24 mouse cellular contexts compared by ENCODE assay signal in genomic region chr2:105802902-105803301, GRCm38 (mm10).
"Had no signal": no experiment of that assay in that cellular context is flagged by ENCODE, and none has a peak within 500 bp of the region (broad histone marks: within the 10 kb centered on the region; RNA-seq: fewer than 3 reads in every experiment).

No protein-coding gene starts in this region.

- H3K4me2 ChIP-seq: embryonic facial prominence, embryonic 12.5 days; embryonic facial prominence, embryonic 13.5 days; embryonic facial prominence, embryonic 15.5 days; forebrain, embryonic 12.5 days; forebrain, embryonic 13.5 days; forebrain, embryonic 15.5 days had no signal

- H3K9ac ChIP-seq: embryonic facial prominence, embryonic 12.5 days; embryonic facial prominence, embryonic 13.5 days; embryonic facial prominence, embryonic 15.5 days; forebrain, embryonic 12.5 days; forebrain, embryonic 13.5 days; forebrain, embryonic 15.5 days; forebrain, postnatal 0 days had no signal

- ATAC-seq: forebrain, embryonic 13.5 days; forebrain, embryonic 14.5 days; forebrain, embryonic 15.5 days; forebrain, embryonic 16.5 days; forebrain, postnatal 0 days had no signal

- H3K27ac ChIP-seq: embryonic facial prominence, embryonic 10.5 days; embryonic facial prominence, embryonic 12.5 days; embryonic facial prominence, embryonic 13.5 days; embryonic facial prominence, embryonic 15.5 days; forebrain, embryonic 10.5 days; forebrain, embryonic 12.5 days; forebrain, embryonic 13.5 days; forebrain, embryonic 15.5 days; gastrocnemius, adult 2 months; heart, adult 2 months; heart, embryonic 10.5 days had no signal

- H3K9me3 ChIP-seq: embryonic facial prominence, embryonic 10.5 days; embryonic facial prominence, embryonic 12.5 days; embryonic facial prominence, embryonic 13.5 days; embryonic facial prominence, embryonic 15.5 days; forebrain, embryonic 10.5 days; forebrain, embryonic 12.5 days; forebrain, embryonic 13.5 days; forebrain, embryonic 15.5 days; heart, embryonic 10.5 days had no signal

- H3K4me1 ChIP-seq: embryonic facial prominence, embryonic 10.5 days; embryonic facial prominence, embryonic 12.5 days; embryonic facial prominence, embryonic 13.5 days; embryonic facial prominence, embryonic 15.5 days; heart, embryonic 10.5 days had no signal

- DNase-seq: cerebellum, adult 8-10 months; cerebellum, postnatal 36 days; embryo, embryonic 11 days; forebrain, postnatal 0 days; gastrocnemius, adult 2 months; gastrocnemius, postnatal 10 days; gastrocnemius, postnatal 14 days; gastrocnemius, postnatal 25 days; gastrocnemius, postnatal 36 days; heart, adult 11 months; heart, adult 18-20 months; heart, adult 2 months had no signal

- H3K4me3 ChIP-seq: embryonic facial prominence, embryonic 10.5 days; embryonic facial prominence, embryonic 12.5 days; embryonic facial prominence, embryonic 13.5 days; embryonic facial prominence, embryonic 15.5 days; erythroblast, embryonic 14.5 days; forebrain, embryonic 10.5 days; forebrain, embryonic 12.5 days; forebrain, embryonic 13.5 days; forebrain, embryonic 15.5 days; gastrocnemius, adult 2 months; heart, adult 2 months; heart, embryonic 10.5 days had no signal

- H3K36me3 ChIP-seq: embryonic facial prominence, embryonic 10.5 days; embryonic facial prominence, embryonic 12.5 days; embryonic facial prominence, embryonic 13.5 days; embryonic facial prominence, embryonic 15.5 days; forebrain, embryonic 10.5 days; forebrain, embryonic 12.5 days; forebrain, embryonic 15.5 days; heart, embryonic 10.5 days had no signal

- H3K27me3 ChIP-seq: embryonic facial prominence, embryonic 12.5 days; embryonic facial prominence, embryonic 13.5 days; embryonic facial prominence, embryonic 15.5 days; forebrain, embryonic 12.5 days; forebrain, embryonic 13.5 days; forebrain, embryonic 15.5 days had no signal
